Mouse (Mus musculus): ENCODE measurements around the gene Olfr1535. TPM values are rescaled to one million over a fixed set of nuclear protein-coding genes. Genes with fewer than 3 reads are reported as not detected.
A peak's percentile ranks its signal among the peaks of the same experiment; 100 is the strongest.

The Olfr1535 gene
- polyA plus RNA-seq (2015; fragmentation: Nextera tagmentation; extraction: Ambion mirVana), result not detected in 2 replicates

- Histone ChIP-seq H3K4me2 (no peak within 1 kb of the TSS), H3K9me3 (replicated peaks) (no peaks in the 10 kb centered on the region), H3K27me3 (no peaks in the 10 kb centered on the region), H3K36me3 (no peaks in the 10 kb centered on the region), H3K9ac (no peak within 1 kb of the TSS), H3K27ac (no peak within 1 kb of the TSS), H3K4me3 (replicated peaks) (no peak within 1 kb of the TSS), H3K4me1 (no peaks in the 10 kb centered on the region)
- ATAC-seq (replicated peaks; ENCODE audit: low FRiP score), result no peak
- WGBS, result 83% methylated on average over 1 of the region's 1 CpGs
Observed at GRCm38 (mm10) chr13:21559793-21560192, at the start of gene Olfr1535. Olfr1535 (minus strand) TSS chr13:21559893.

GRCm38 (mm10) chr13:21591618-21592017, 31.9 kb upstream of the Olfr1535 start:
- no peak for ATAC-seq (replicated peaks; ENCODE audit: low FRiP score)
- Histone ChIP-seq H3K4me3 (replicated peaks) (no peak overlapping the region), H3K9ac (no peak overlapping the region), H3K9me3 (replicated peaks) (no peaks in the 10 kb centered on the region), H3K4me1 (no peaks in the 10 kb centered on the region), H3K36me3 (no peaks in the 10 kb centered on the region), H3K27ac (no peak overlapping the region), H3K27me3 (no peaks in the 10 kb centered on the region), H3K4me2 (no peak overlapping the region)
- 60% methylated on average over 2 of the region's 2 CpGs for WGBS

GRCm38 (mm10) chr13:21581659-21582058, 22.0 kb upstream of the Olfr1535 start, which contains the start of gene Olfr1364:
Olfr1364 (minus strand) TSS chr13:21581759.
- ATAC-seq (replicated peaks; ENCODE audit: low FRiP score), result no peak
- Histone ChIP-seq H3K27ac (no peak within 1 kb of the TSS), H3K4me3 (replicated peaks) (no peak within 1 kb of the TSS), H3K9ac (no peak within 1 kb of the TSS), H3K4me2 (no peak within 1 kb of the TSS), H3K27me3 (no peaks in the 10 kb centered on the region), H3K36me3 (no peaks in the 10 kb centered on the region), H3K9me3 (replicated peaks) (no peaks in the 10 kb centered on the region), H3K4me1 (no peaks in the 10 kb centered on the region)
- whole genome bisulfite sequencing, result 87% methylated on average over 2 of the region's 2 CpGs

GRCm38 (mm10) chr13:21550416-21551110, 9.1 kb downstream of the Olfr1535 start:
- Histone ChIP-seq H3K36me3 (no peaks in the 10 kb centered on the region), H3K27ac (no peak overlapping the region), H3K4me2 (no peak overlapping the region), H3K4me3 (replicated peaks) (no peak overlapping the region), H3K9me3 (replicated peaks) (no peaks in the 10 kb centered on the region), H3K4me1 (no peaks in the 10 kb centered on the region), H3K27me3 (no peaks in the 10 kb centered on the region), H3K9ac (no peak overlapping the region)
- ATAC-seq (replicated peaks; ENCODE audit: low FRiP score), result no peak
- 42% methylated on average over 3 of the region's 3 CpGs for WGBS

GRCm38 (mm10) chr13:21549487-21549886, 10.2 kb downstream of the Olfr1535 start:
- no peak for ATAC-seq (replicated peaks; ENCODE audit: low FRiP score)
- Histone ChIP-seq H3K36me3 (no peaks in the 10 kb centered on the region), H3K4me2 (no peak overlapping the region), H3K27ac (no peak overlapping the region), H3K4me3 (replicated peaks) (no peak overlapping the region), H3K27me3 (no peaks in the 10 kb centered on the region), H3K9ac (no peak overlapping the region), H3K9me3 (replicated peaks) (no peaks in the 10 kb centered on the region), H3K4me1 (no peaks in the 10 kb centered on the region)
- WGBS, result 91% methylated on average over 3 of the region's 3 CpGs

- H3K27ac ChIP-seq, result no peak within 1 kb of the TSS
- H3K4me2 ChIP-seq, result no peak within 1 kb of the TSS
- 79% methylated on average over 1 of the region's 1 CpGs for WGBS
- 0 out of 2 replicates have a peak, but pooled peaks cover 4% of the 10 kb centered on the region for H3K27me3 ChIP-seq
- H3K9me3 ChIP-seq (replicated peaks), result no peaks in the 10 kb centered on the region
- no peaks in the 10 kb centered on the region for H3K36me3 ChIP-seq
- no peak within 1 kb of the TSS for H3K9ac ChIP-seq
- ATAC-seq (replicated peaks; ENCODE audit: low FRiP score), result no peak
- H3K4me3 ChIP-seq (replicated peaks), result no peak within 1 kb of the TSS
- no peaks in the 10 kb centered on the region for H3K4me1 ChIP-seq
Observed at GRCm38 (mm10) chr13:21542708-21543107, 17.0 kb downstream of the Olfr1535 start, which contains the start of gene Olfr1366. Olfr1366 (minus strand) TSS chr13:21542808.

GRCm38 (mm10) chr13:21530781-21531201, 28.9 kb downstream of the Olfr1535 start, which contains the start of gene Zkscan8:
Zkscan8 (minus strand) TSS chr13:21531120.
- under 1% methylated on average over 39 of the region's 39 CpGs for WGBS
- peaks cover 10% of the 10 kb centered on the region for H3K4me1 ChIP-seq
- H3K27me3 ChIP-seq, result no peaks in the 10 kb centered on the region
- peak within 1 kb of the TSS; percentile 99 for H3K9ac ChIP-seq
- ATAC-seq (replicated peaks; ENCODE audit: low FRiP score), result peak; percentile 100
- H3K27ac ChIP-seq, result peak within 1 kb of the TSS; percentile 96
- no peaks in the 10 kb centered on the region for H3K9me3 ChIP-seq (replicated peaks)
- peak within 1 kb of the TSS; percentile 96 for H3K4me3 ChIP-seq (replicated peaks)
- peak within 1 kb of the TSS; percentile 68 for H3K4me2 ChIP-seq
- H3K36me3 ChIP-seq, result peaks cover 15% of the 10 kb centered on the region

- Histone ChIP-seq H3K4me2 (peak overlapping the region; percentile 68), H3K9ac (no peak overlapping the region), H3K27ac (no peak overlapping the region), H3K36me3 (peaks cover 20% of the 10 kb centered on the region), H3K4me3 (replicated peaks) (peak overlapping the region; percentile 96), H3K4me1 (peaks cover 10% of the 10 kb centered on the region), H3K9me3 (replicated peaks) (no peaks in the 10 kb centered on the region), H3K27me3 (no peaks in the 10 kb centered on the region)
- WGBS, result 37% methylated on average over 7 of the region's 7 CpGs
- ATAC-seq (replicated peaks; ENCODE audit: low FRiP score), result no peak
Observed at GRCm38 (mm10) chr13:21530136-21530535, 29.6 kb downstream of the Olfr1535 start.

- Histone ChIP-seq H3K9me3 (replicated peaks) (no peaks in the 10 kb centered on the region), H3K27ac (peak overlapping the region; percentile 88), H3K36me3 (no peaks in the 10 kb centered on the region), H3K4me3 (replicated peaks) (peak overlapping the region; percentile 60), H3K4me1 (0 out of 2 replicates have a peak, but pooled peaks cover 4% of the 10 kb centered on the region), H3K4me2 (peak overlapping the region; percentile 66), H3K27me3 (no peaks in the 10 kb centered on the region), H3K9ac (peak overlapping the region; percentile 52)
- under 1% methylated on average over 21 of the region's 21 CpGs for WGBS
- peak; percentile 100 for ATAC-seq (replicated peaks; ENCODE audit: low FRiP score)
Observed at GRCm38 (mm10) chr13:21506221-21506649, 53.5 kb downstream of the Olfr1535 start.

Other genes with a start within 250 kb of the Olfr1535 start
- 5.2 and 6.1 TPM in 2 replicates for gene Gpx6, start 247.8 kb downstream of the Olfr1535 start, polyA plus RNA-seq (2015; fragmentation: Nextera tagmentation; extraction: Ambion mirVana)
- not detected in 2 replicates for gene Olfr1367, start 213.0 kb downstream of the Olfr1535 start, polyA plus RNA-seq (2015; fragmentation: Nextera tagmentation; extraction: Ambion mirVana)
- gene Zscan12, start 197.1 kb downstream of the Olfr1535 start, polyA plus RNA-seq (2015; fragmentation: Nextera tagmentation; extraction: Ambion mirVana), result 12.4 and 12.7 TPM in 2 replicates
- 82.5 and 84.2 TPM in 2 replicates for gene Zkscan3, start 157.1 kb downstream of the Olfr1535 start, polyA plus RNA-seq (2015; fragmentation: Nextera tagmentation; extraction: Ambion mirVana)
- 3.6 and 3.9 TPM in 2 replicates for gene Pgbd1, start 118.8 kb downstream of the Olfr1535 start, polyA plus RNA-seq (2015; fragmentation: Nextera tagmentation; extraction: Ambion mirVana)
- gene Zscan26, start 106.2 kb downstream of the Olfr1535 start, polyA plus RNA-seq (2015; fragmentation: Nextera tagmentation; extraction: Ambion mirVana), result 32.6 and 37.0 TPM in 2 replicates
- 2.0 and 2.9 TPM in 2 replicates for gene Nkapl, start 91.4 kb downstream of the Olfr1535 start, polyA plus RNA-seq (2015; fragmentation: Nextera tagmentation; extraction: Ambion mirVana)
- gene Zkscan4, start 81.0 kb downstream of the Olfr1535 start, polyA plus RNA-seq (2015; fragmentation: Nextera tagmentation; extraction: Ambion mirVana), result 3.5 and 4.0 TPM in 2 replicates
- not detected in 2 replicates for gene Gm10065, start 80.5 kb downstream of the Olfr1535 start, polyA plus RNA-seq (2015; fragmentation: Nextera tagmentation; extraction: Ambion mirVana)
- 0.10 and 0.42 TPM in 2 replicates for gene AK157302, start 64.7 kb downstream of the Olfr1535 start, polyA plus RNA-seq (2015; fragmentation: Nextera tagmentation; extraction: Ambion mirVana)
- gene Gm11273, start 58.5 kb downstream of the Olfr1535 start, polyA plus RNA-seq (2015; fragmentation: Nextera tagmentation; extraction: Ambion mirVana), result 5.1 and 9.2 TPM in 2 replicates
- gene Zkscan8, start 28.8 kb downstream of the Olfr1535 start, polyA plus RNA-seq (2015; fragmentation: Nextera tagmentation; extraction: Ambion mirVana), result 6.4 and 6.7 TPM in 2 replicates
- gene Olfr1366, start 17.1 kb downstream of the Olfr1535 start, polyA plus RNA-seq (2015; fragmentation: Nextera tagmentation; extraction: Ambion mirVana), result 0.13 and 0.21 TPM in 2 replicates
- gene Olfr1364, start 21.9 kb upstream of the Olfr1535 start, polyA plus RNA-seq (2015; fragmentation: Nextera tagmentation; extraction: Ambion mirVana), result not detected in 2 replicates
- not detected in 2 replicates for gene Olfr1362, start 54.1 kb upstream of the Olfr1535 start, polyA plus RNA-seq (2015; fragmentation: Nextera tagmentation; extraction: Ambion mirVana)
- not detected in 2 replicates for gene Olfr11, start 82.6 kb upstream of the Olfr1535 start, polyA plus RNA-seq (2015; fragmentation: Nextera tagmentation; extraction: Ambion mirVana)
- not detected in 2 replicates for gene Olfr1361, start 103.5 kb upstream of the Olfr1535 start, polyA plus RNA-seq (2015; fragmentation: Nextera tagmentation; extraction: Ambion mirVana)
- not detected in 2 replicates for gene Olfr1360, start 117.5 kb upstream of the Olfr1535 start, polyA plus RNA-seq (2015; fragmentation: Nextera tagmentation; extraction: Ambion mirVana)
- not detected in 2 replicates for gene Olfr1359, start 138.2 kb upstream of the Olfr1535 start, polyA plus RNA-seq (2015; fragmentation: Nextera tagmentation; extraction: Ambion mirVana)
- 1.6 and 4.5 TPM in 2 replicates for gene Hist1h2bl, start 156.2 kb upstream of the Olfr1535 start, polyA plus RNA-seq (2015; fragmentation: Nextera tagmentation; extraction: Ambion mirVana)
- gene Hist1h2ai, start 156.5 kb upstream of the Olfr1535 start, polyA plus RNA-seq (2015; fragmentation: Nextera tagmentation; extraction: Ambion mirVana), result 29.5 and 35.5 TPM in 2 replicates
- 14.2 and 15.6 TPM in 2 replicates for gene Hist1h3h, start 157.8 kb upstream of the Olfr1535 start, polyA plus RNA-seq (2015; fragmentation: Nextera tagmentation; extraction: Ambion mirVana)
- 4.6 and 5.2 TPM in 2 replicates for gene Hist1h2bm, start 162.2 kb upstream of the Olfr1535 start, polyA plus RNA-seq (2015; fragmentation: Nextera tagmentation; extraction: Ambion mirVana)
- gene Hist1h4j, start 175.2 kb upstream of the Olfr1535 start, polyA plus RNA-seq (2015; fragmentation: Nextera tagmentation; extraction: Ambion mirVana), result 0.91 and 1.9 TPM in 2 replicates
- gene Hist1h4k, start 190.6 kb upstream of the Olfr1535 start, polyA plus RNA-seq (2015; fragmentation: Nextera tagmentation; extraction: Ambion mirVana), result 2.5 and 5.4 TPM in 2 replicates
- gene Hist1h2ak, start 193.9 kb upstream of the Olfr1535 start, polyA plus RNA-seq (2015; fragmentation: Nextera tagmentation; extraction: Ambion mirVana), result 32.0 and 32.6 TPM in 2 replicates
- gene Hist1h2bn, start 194.2 kb upstream of the Olfr1535 start, polyA plus RNA-seq (2015; fragmentation: Nextera tagmentation; extraction: Ambion mirVana), result 2.2 and 6.0 TPM in 2 replicates
- gene Hist1h1b, start 220.7 kb upstream of the Olfr1535 start, polyA plus RNA-seq (2015; fragmentation: Nextera tagmentation; extraction: Ambion mirVana), result 24.0 and 28.9 TPM in 2 replicates
- gene Hist1h3i, start 223.5 kb upstream of the Olfr1535 start, polyA plus RNA-seq (2015; fragmentation: Nextera tagmentation; extraction: Ambion mirVana), result 134 and 151 TPM in 2 replicates
- 7.2 and 7.4 TPM in 2 replicates for gene Hist1h2an, start 227.3 kb upstream of the Olfr1535 start, polyA plus RNA-seq (2015; fragmentation: Nextera tagmentation; extraction: Ambion mirVana)
- 1.8 and 3.8 TPM in 2 replicates for gene Hist1h2bp, start 227.6 kb upstream of the Olfr1535 start, polyA plus RNA-seq (2015; fragmentation: Nextera tagmentation; extraction: Ambion mirVana)

Data from kidney, embryonic 15.5 days (tissue).